Mouse (Mus musculus) intestine, postnatal 0 days (tissue): ENCODE data around the gene Slc46a2. TPM values are rescaled to one million over a fixed set of nuclear protein-coding genes. Genes with fewer than 3 reads are reported as not detected.

Experiments used
- ATAC-seq: fragments of 200-750 bp; cut with Nextera tagmentation; 2 replicates; pipeline ENCODE4 v1.8.0; 2017; ENCODE audit warnings: mild to moderate bottlenecking, moderate TSS enrichment, moderate library complexity
- H3K27ac ChIP-seq: fragments of 300-500 bp; sonication (generic); 2 replicates; pipeline ENCODE4 v1.5.1; 2014; ENCODE audit warnings: mild to moderate bottlenecking, low read depth, low read length, moderate library complexity
- H3K27me3 ChIP-seq: fragments of 300-500 bp; sonication (generic); replicated peaks from 2 replicates; pipeline ENCODE4 v1.6.1; 2014; ENCODE audit warnings: low read length, mixed read lengths; ENCODE audit not compliant: control insufficient read depth, insufficient read depth
- H3K36me3 ChIP-seq: fragments of 300-500 bp; sonication (generic); 2 replicates; pipeline ENCODE4 v1.6.1; 2014; ENCODE audit warnings: mild to moderate bottlenecking, moderate library complexity; ENCODE audit not compliant: control insufficient read depth, insufficient read depth
- H3K4me1 ChIP-seq: fragments of 300-500 bp; sonication (generic); replicated peaks from 2 replicates; pipeline ENCODE4 v1.6.1; 2014; ENCODE audit warnings: antibody characterized with exemption, low read length, mixed read lengths; ENCODE audit not compliant: control insufficient read depth, insufficient read depth
- H3K4me2 ChIP-seq: fragments of 300-500 bp; sonication (generic); replicated peaks from 2 replicates; pipeline ENCODE4 v1.6.1; 2014; ENCODE audit warnings: low read depth, mild to moderate bottlenecking, moderate library complexity
- H3K4me3 ChIP-seq: fragments of 300-500 bp; sonication (generic); 2 replicates; pipeline ENCODE4 v1.5.1; 2014; ENCODE audit warnings: low read depth, low read length
- H3K9ac ChIP-seq: fragments of 300-500 bp; sonication (generic); 2 replicates; pipeline ENCODE4 v1.6.1; 2014; ENCODE audit warnings: mild to moderate bottlenecking, low read depth, low read length
- H3K9me3 ChIP-seq: fragments of 300-500 bp; sonication (generic); 2 replicates; pipeline ENCODE4 v1.6.1; 2016; ENCODE audit warnings: mixed run types; ENCODE audit not compliant: control insufficient read depth
- CTCF ChIP-seq: sonication (generic); IDR thresholded peaks from 2 replicates; pipeline ENCODE4 v1.5.1; 2016; ENCODE audit warnings: low read depth, mild to moderate bottlenecking, control low read depth, antibody characterized with exemption, moderate library complexity
- WGBS: fragments of 180-500 bp; shearing (Covaris S2); extraction: QIAGEN DNeasy Blood & Tissue Kit; methylation state at CpG from one replicate; pipeline ENCODE4 v1.1.7; 2014; 5-methylcytosine and 5-hydroxymethylcytosine counted together
- polyA plus RNA-seq: library from polyadenylated mRNA; unstranded; fragments of >200 nt; fragmentation: Nextera tagmentation; extraction: Ambion mirVana; gene quantifications from 2 replicates; pipeline ENCODE4 v1.2.1, GENCODE M21; 2015

The Slc46a2 gene
- polyA plus RNA-seq, 1 experiment from 2014 or later, result not detected

DNA sequence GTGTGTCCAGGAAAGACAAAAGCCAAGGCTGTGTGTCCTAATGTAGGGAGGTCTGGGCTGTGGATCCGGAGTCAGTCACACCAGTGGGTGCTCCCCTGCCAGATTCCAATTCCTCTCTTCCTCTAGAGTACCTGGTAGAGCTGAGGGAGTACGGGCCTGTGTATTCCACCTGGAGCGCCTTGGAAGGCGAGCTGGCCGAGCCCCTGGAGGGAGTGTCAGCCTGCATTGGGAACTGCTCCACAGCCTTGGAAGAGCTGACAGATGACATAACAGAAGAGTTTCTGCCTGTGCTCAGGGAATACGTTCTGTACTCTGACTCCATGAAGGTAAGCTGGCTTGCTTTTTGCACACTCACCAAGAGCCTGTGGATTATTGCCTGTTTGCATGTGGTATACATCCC, 28.6 kb downstream of the Slc46a2 start:
- Histone ChIP-seq H3K27ac (no peak overlapping the region), H3K4me2 (no peak overlapping the region), H3K4me3 (no peak overlapping the region), H3K9ac (no peak overlapping the region), H3K36me3 (peaks cover 27% of the 10 kb centered on the region; the same call in 1 of the 2 replicates), H3K27me3 (no peaks in the 10 kb centered on the region), H3K9me3 (no peaks in the 10 kb centered on the region), H3K4me1 (no peaks in the 10 kb centered on the region)
- 91% methylated on average over 6 of the region's 6 CpGs for WGBS
- TF ChIP-seq CTCF, result no peak
- ATAC-seq, result no peak

DNA sequence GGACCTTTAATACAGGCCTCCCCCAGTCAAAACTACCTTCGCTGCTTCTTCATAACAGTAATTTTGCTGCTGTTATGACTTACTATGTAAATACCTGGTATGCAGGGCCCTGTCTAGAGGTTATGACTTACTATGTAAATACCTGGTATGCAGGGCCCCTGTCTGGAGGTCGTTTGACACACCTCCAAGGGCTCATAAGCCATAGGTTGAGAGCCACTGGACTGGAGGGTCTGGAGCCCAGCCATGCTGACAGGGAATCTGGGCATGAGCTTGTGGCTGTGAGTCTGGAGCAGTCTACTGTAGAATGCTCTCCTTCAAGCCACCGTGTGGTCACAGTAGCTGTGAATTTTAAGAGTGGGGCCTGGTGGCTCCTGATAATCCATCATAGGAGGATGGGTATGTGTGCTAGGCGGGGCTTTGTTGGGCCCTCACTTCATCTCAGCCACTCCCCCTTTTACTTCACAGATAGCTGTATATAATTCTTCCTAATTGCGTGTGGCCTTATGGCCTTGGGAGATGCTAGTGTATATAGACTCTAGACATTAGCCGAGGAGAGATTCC, 30.6 kb downstream of the Slc46a2 start:
- Histone ChIP-seq H3K9me3 (no peaks in the 10 kb centered on the region), H3K4me3 (no peak overlapping the region), H3K4me2 (no peak overlapping the region), H3K27me3 (no peaks in the 10 kb centered on the region), H3K9ac (no peak overlapping the region), H3K36me3 (peaks cover 30% of the 10 kb centered on the region; the same call in 1 of the 2 replicates), H3K27ac (no peak overlapping the region), H3K4me1 (no peaks in the 10 kb centered on the region)
- 63% methylated on average over 6 of the region's 6 CpGs for WGBS
- no peak for TF ChIP-seq CTCF
- ATAC-seq, result no peak

DNA sequence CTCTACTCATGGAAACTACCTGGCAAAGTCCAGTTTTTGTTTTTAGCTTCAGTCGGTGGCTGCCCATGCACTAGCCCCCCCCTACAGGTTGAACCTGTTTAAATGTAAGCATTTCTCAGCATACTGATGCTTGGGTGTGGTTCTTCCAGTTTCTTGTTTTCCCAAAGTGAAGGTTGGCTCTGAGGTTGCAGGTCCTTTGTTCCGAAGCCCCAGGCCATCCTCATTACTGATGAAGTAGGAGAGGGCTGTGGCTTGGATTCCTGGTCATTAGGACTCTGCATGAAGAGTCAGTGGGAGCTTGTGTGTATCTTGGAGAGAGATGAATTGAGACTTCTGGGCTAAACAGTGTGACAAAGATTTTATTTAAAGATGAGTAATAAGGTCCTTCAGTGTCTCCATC, 33.6 kb downstream of the Slc46a2 start:
- no peak overlapping the region for H3K9ac ChIP-seq
- no peak overlapping the region for H3K27ac ChIP-seq
- peaks cover 30% of the 10 kb centered on the region; the same call in 1 of the 2 replicates for H3K36me3 ChIP-seq
- no peak overlapping the region for H3K4me3 ChIP-seq
- no peaks in the 10 kb centered on the region for H3K9me3 ChIP-seq
- 67% methylated on average over 2 of the region's 2 CpGs for WGBS
- no peaks in the 10 kb centered on the region for H3K27me3 ChIP-seq
- no peak for ATAC-seq
- H3K4me1 ChIP-seq, result no peaks in the 10 kb centered on the region
- TF ChIP-seq CTCF, result no peak
- H3K4me2 ChIP-seq, result no peak overlapping the region

DNA sequence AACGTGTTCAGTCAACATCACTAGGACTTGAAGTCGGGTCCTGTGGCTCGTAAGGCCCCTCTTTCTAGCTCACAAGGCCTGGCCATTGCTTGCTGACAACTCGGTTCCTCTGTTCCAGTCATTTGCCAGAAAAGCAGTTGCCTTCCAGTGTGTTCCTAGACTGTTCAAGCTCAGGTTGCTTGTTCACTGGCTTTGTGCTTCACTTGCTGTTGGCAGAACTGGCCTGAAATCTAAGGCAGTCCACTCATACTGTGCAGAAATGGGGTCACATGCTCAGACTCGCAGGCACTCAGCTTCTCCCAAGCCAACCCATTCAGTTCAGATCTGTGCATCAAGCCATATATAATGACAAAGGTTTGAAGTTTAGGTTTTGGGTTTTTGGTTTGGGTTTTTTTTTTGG, 34.1 kb downstream of the Slc46a2 start:
- 88% methylated on average over 5 of the region's 5 CpGs for WGBS
- no peak for TF ChIP-seq CTCF
- Histone ChIP-seq H3K4me3 (no peak overlapping the region), H3K27me3 (no peaks in the 10 kb centered on the region), H3K27ac (no peak overlapping the region), H3K36me3 (peaks cover 30% of the 10 kb centered on the region; the same call in 1 of the 2 replicates), H3K9ac (no peak overlapping the region), H3K9me3 (no peaks in the 10 kb centered on the region), H3K4me1 (no peaks in the 10 kb centered on the region), H3K4me2 (no peak overlapping the region)
- ATAC-seq, result no peak

DNA sequence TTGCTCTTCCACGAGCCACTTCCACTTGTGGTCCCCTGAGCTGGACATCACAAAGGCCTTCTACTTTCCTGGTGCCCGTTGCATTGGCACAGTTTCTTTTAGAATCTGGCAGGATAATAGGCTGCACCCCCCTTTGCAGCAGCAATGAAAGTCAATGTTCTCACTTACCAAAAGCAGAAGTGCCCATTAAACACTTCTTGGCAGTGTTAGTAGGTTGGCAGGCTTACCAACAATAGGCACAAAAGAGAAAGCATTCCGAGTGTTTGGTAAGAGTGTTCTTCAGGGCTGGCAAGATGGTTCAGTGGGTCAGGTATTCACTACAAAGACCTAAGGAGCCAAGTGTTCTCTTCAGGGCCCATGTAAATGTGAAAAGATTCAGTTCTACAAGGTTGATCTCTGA, 35.4 kb downstream of the Slc46a2 start:
- Histone ChIP-seq H3K36me3 (peaks cover 21% of the 10 kb centered on the region; the same call in 1 of the 2 replicates), H3K4me3 (no peak overlapping the region), H3K9me3 (no peaks in the 10 kb centered on the region), H3K4me1 (no peaks in the 10 kb centered on the region), H3K27ac (no peak overlapping the region), H3K27me3 (no peaks in the 10 kb centered on the region), H3K9ac (no peak overlapping the region), H3K4me2 (no peak overlapping the region)
- 95% methylated on average over 3 of the region's 3 CpGs for WGBS
- TF ChIP-seq CTCF, result no peak
- no peak for ATAC-seq

DNA sequence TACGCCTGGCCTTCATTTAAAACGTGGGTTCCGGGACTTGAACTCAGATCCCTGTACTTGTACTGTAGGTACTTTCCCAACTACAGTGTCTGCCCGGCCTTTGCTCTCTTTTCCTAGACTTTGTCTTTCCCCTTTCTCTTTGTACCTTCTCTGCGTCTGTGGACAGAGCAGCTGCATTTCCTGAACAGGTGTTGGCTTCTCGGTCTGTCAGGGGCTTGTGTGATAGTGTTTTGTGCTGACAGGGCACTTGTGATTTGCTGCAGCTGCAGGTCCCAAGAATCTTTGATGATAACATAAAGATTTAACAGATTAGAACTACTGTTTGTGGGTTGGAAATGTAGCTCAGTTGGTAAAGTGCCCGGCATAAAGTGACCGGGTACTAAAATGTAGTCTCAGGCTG, 36.3 kb downstream of the Slc46a2 start:
- ATAC-seq, result no peak
- TF ChIP-seq CTCF, result no peak
- Histone ChIP-seq H3K4me3 (no peak overlapping the region), H3K4me1 (no peaks in the 10 kb centered on the region), H3K27ac (no peak overlapping the region), H3K9me3 (no peaks in the 10 kb centered on the region), H3K36me3 (peaks cover 21% of the 10 kb centered on the region; the same call in 1 of the 2 replicates), H3K27me3 (no peaks in the 10 kb centered on the region), H3K9ac (no peak overlapping the region), H3K4me2 (no peak overlapping the region)
- 79% methylated on average over 8 of the region's 8 CpGs for WGBS
